Mouse (Mus musculus): ENCODE measurements at regions not wholly inside any gene's neighbourhood (a gene's known extent, or its start where the extent isn't known, plus 50 kb on each side); places are given as distances from the start of the nearest gene placed in this dataset.

DNA sequence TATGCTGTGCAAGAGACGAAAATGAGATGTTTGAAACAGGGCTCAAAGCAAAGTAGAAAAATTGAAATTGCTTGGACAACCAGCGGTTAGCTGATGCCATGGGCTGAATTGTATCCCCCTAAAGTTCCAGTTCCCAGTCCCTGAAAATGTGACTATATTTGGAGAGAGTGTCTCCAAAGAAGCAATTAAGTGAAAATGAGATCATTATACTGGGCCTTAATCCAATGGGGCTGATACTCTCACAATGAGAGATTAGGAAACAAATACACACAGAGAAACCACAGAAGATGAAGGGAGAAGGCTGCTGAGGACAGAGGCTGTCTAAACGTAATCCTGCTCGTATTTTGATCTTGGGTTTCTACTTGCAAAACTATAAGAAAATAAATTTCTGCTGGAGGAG, 402.1 kb upstream of the Id4 start:
- no peak for DNase-seq (ENCODE audit: low spot score in 2 of 2)

DNA sequence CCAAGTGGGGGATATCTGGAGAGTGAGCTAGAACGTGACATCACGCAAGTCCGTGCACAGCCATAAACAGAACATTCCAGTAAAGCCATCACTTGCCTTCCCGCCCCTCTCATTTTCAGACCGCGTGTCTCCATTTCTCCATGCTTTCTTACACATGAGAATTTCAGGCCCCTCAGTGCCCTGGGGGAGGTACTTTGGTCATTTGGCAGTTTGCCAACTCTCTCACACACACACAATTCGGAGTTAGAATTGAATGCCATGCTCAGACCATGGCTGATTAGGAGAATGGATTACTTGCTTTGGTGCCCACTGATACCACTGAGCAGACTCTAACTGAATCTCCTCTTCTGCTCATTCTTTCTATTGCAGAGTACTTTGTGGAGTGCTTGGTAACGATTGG, 400.7 kb upstream of the Id4 start:
- no peak for DNase-seq (ENCODE audit: low spot score in 2 of 2)

DNA sequence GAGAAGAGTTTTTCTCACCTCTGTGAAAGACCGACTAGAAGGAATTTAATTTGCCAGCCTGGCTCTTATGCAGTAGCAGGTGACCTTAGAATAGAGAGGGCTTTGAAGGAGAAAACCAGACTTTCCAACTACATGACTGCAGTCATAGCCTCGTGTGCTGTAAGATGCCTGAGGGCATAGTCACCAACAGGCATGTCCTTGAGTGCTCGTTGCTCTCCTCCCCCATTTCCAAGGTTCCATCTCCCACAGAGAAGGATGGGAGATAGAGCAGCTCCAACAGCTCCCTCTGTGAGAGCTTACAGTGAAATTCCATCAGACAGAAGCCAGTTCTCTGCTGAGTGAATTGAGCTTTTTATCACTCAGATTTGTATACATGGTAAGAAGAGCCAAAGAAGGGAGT, 398.1 kb upstream of the Id4 start:
- DNase-seq (ENCODE audit: low spot score in 2 of 2): no peak

DNA sequence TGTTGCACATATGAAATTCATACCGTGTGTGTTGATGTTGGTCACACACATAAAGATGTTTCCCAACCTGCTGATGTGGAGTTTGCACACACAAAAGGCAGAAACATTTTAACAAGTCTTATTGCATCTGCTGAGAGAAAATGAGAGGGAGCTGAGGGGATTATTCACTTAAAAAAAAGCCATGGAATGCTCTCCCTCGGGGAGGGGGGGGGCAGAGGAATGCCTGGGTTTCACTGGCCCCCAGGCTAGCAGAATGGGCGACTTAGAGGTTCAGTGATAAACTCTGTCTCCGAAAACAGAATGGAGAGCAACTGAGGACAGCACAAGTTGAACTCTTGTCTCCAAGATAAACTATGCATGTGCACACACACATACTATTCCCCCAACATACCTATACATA, 392.4 kb upstream of the Id4 start:
- DNase-seq (ENCODE audit: low spot score in 2 of 2): no peak

DNA sequence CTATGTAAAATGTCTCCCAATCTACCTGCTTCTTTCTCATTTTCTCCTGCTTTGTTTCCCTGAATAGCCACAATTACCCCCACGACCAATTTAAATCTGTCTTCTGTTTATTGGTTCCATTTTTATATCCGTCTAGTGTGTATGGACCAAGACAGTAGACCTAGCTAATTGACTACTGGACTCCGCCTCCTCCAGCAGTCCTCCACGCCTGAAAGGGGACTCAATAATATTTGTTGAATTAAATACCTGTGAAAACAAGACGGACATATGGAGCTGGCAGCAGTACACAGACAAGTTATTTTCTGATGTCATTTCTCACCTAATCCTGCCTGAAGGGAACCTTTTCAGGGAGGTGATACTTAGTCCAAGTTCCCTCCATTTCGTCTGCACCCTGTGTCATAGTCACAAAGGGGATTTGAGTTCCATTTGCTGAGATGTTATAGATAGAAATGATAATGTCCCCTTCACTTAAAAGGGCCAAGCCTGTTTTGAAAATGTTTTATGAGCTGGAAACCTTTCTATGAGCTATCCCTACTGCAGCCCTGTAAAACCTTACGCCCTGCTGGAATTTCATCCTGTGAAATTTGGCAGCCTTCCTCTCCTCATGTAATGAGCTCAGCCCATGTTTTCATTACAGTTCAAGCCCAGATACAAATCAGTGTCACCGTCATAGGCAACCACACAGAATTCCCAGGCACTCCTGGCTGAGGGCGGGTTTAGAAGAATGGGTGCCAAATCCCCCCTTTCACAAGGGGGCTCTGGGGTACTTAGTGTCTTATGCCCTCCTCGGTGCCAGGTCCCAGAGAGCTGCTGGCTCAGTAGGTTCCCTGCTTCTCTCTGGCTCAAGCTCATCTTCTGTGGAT, 391.1 kb upstream of the Id4 start:
- no peak for DNase-seq (ENCODE audit: low spot score in 2 of 2)

GRCm38 (mm10) chr13:47872645-47873044, 388.4 kb upstream of the Id4 start:
- DNase-seq (ENCODE audit: low spot score in 2 of 2): no peak

GRCm38 (mm10) chr13:47892569-47892968, 368.5 kb upstream of the Id4 start:
- DNase-seq (ENCODE audit: low spot score in 2 of 2): no peak

DNA sequence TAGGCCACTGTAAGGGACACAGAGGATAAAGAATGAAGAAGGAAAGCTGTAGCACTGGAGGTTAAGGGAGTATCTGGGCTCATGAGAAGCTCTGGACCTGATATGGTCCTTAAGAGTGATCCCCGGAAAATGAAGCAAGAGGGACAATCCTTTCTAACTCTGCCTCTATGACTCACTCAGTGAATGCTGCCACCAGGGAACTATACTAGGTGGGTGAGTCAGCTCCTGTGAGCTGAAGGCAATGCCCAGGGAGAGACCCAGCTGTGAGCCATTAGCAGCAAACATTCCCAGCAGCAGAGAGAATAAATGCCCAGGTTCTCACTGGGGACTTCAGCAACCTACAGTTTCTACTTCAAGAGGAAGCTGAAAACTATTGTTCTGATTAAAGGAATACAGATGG, 366.7 kb upstream of the Id4 start:
- peak; percentile 17 to 39 for DNase-seq (ENCODE audit: low spot score in 2 of 2)

DNA sequence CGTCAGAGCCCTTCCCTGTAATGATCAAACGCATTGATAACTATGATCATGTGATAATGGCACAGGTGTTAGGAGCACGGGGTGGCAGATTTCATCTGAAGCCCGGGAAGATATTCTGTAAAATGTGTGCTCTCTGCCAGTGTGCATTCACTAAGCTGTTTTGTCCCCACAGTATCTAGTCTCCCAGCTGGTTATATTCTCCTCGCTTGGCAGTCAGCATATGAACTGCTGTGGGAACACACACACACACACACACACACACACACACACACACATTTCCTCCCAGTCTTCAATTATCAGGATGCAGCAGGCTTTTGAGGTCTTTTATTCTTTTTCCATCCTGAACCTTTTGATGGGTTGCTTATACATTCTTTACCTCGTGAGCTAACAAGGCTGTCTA, 365.8 kb upstream of the Id4 start:
- no peak for DNase-seq (ENCODE audit: low spot score in 2 of 2)

DNA sequence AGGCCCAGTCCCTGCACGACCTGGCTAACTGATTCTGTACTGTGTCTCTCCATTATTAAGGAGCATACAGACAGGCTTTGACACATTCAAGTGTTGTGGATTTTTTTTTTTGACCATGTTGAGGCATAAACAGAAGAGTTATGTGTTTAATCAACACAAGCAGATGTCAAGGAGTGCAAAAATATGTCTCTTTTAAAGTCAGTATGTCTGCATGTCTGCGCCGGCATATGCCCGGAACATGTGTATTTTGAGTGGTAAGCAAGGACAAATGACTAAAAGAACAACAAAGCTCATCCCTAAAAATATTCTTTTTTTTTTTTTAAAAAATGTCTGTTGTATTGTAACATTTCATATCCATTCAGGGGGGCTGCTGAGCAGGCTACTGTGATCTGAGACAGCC, 364.4 kb upstream of the Id4 start:
- DNase-seq (ENCODE audit: low spot score in 2 of 2): no peak

DNA sequence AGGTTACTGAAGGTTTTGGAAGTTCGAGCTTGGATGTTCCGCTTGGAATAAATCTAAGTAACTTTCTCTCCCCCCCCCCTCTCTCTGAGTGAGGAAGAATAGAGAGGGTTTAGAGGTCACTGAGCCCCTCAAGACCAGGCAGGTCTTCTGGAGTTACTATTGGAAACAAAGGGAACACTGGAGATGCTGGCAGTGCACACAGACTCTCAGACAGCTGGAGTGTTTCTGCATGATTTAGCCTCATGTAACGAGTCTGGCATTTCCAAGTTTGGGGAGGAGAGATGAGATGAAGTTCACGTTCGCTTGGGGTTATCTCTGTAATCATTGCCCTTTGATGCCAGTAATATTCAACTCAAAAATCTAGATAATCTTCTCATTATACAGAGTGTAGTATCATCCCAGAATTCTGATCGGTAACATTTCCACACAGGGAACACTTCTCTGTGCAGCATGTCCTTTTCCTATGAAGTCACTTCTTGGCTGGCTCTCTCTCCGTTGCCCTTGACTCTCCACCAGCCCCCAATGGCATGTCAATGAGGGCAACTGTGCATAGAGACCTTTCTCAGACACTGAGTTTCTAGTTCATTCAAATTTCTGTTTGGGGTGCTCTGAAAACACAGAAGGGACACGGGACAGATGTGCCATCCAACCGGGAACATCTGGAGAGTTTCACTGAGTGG, 351.0 kb upstream of the Id4 start:
- DNase-seq (ENCODE audit: low spot score in 2 of 2): no peak

- no peak for DNase-seq (ENCODE audit: low spot score in 2 of 2)
These were observed 350.5 kb upstream of the Id4 start for GRCm38 (mm10) chr13:47910531-47910910.

- peak; percentile 75 to 79 for DNase-seq (ENCODE audit: low spot score in 2 of 2)
These were observed 344.6 kb upstream of the Id4 start for GRCm38 (mm10) chr13:47916456-47916855.

DNA sequence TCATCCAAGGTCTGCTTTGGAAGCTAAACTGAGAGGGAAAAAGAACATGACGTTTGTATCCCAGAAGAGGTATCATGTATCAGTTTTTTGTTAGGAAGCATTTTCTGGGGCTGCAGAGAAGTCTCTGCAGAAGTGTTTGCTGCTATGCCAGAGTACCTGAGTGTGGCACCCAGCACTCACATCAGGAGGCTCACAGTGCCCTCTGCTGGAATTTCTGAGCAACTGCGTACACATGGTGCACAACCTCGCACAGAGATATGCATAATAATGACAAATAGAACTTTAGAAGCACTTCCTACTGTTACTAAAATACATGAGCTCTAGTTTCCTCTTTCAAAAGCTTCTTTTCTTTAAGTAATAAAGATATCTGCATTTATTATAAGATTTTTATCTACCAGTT, 343.7 kb upstream of the Id4 start:
- DNase-seq (ENCODE audit: low spot score in 2 of 2): no peak

DNA sequence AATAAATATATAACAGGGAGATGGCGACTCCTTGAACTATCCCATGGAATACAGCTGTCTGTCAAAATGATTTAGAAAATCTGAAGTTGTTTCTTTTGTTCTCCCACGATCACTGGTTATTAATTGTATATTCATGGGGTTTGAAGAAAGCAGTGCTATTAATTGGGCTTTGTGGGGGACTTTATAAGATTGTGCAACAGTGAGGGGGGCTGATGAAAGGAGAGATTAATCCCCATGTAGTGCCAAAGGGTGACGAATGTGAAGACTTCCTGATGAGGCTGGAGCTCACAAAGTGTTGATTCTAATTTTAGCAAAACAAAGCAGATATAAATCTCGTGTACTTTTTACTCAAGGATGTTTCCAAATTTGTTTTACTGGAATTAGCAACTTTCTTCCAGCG, 340.0 kb upstream of the Id4 start:
- DNase-seq (ENCODE audit: low spot score in 2 of 2): no peak

DNA sequence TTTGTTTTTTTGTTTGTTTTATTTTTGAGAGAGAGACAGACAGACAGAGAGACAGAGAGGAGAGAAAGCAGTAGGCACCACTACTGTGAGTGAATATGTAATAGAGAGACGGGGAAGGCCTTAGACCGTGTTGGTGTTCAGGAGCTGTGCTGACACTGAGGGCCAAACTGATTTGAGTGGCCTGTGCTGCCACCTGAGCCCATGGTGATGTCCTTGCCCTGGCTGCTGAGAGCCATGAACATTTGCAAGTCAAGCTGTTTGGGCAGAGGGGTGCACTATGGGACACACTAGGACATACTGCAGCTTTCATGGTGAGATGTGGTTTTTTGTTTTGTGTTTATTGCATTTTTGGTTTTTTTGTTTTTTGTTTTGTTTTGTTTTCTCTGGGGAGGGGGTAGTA, 320.3 kb upstream of the Id4 start:
- no peak for DNase-seq (ENCODE audit: low spot score in 2 of 2)

DNA sequence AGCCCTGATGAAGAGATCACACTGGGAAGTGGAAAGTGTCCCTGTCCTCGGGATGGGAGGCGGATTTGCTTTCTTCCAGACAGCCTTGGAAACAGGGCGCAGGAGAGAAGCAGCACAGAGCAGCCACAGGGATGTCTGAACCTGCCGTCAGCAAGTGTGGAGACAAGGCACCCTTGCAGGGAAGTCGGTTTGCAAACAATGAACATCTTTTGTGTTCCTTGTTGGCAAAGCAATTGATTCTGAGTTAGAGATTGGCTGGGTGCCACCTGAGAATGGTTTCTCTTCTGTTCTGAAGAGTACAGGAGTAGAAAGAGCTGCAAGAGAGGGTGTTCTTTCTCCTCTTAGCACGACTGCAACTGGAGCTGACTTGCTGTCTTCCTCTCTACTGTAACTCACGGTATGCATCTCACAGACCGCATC, 318.6 kb upstream of the Id4 start:
- peak; percentile 45 to 46 for DNase-seq (ENCODE audit: low spot score in 2 of 2)

- no peak for DNase-seq (ENCODE audit: low spot score in 2 of 2)
These were observed 317.4 kb upstream of the Id4 start for GRCm38 (mm10) chr13:47943645-47944044.

- peak in 1 of 2 experiments; percentile 12 for DNase-seq (ENCODE audit: low spot score in 2 of 2)
These were observed 312.7 kb upstream of the Id4 start for GRCm38 (mm10) chr13:47948098-47948865.

GRCm38 (mm10) chr13:47950456-47950855, 310.6 kb upstream of the Id4 start:
- no peak for DNase-seq (ENCODE audit: low spot score in 2 of 2)

- peak in 1 of 2 experiments; percentile 29 for DNase-seq (ENCODE audit: low spot score in 2 of 2)
These were observed 310.0 kb upstream of the Id4 start for GRCm38 (mm10) chr13:47951043-47951442.

DNA sequence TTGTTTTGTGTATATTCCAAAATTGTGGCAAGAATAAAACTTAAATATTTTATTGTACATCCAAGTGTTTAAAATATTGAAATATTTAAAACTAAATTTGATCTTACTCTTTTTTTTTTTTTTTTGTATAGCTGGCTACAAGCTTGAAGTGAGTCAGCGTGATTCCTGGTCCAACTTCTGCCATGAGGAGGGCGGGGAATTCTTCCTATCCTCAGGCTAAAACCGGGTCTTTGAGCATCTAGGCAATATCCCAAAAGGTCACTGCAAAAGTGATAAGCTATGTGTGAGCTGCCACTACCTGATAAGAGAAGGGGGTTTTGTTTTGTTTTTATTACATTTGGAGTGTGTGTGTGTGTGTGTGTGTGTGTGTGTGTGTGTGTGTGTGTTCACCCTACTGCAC, 308.1 kb upstream of the Id4 start:
- DNase-seq (ENCODE audit: low spot score in 2 of 2): no peak

DNA sequence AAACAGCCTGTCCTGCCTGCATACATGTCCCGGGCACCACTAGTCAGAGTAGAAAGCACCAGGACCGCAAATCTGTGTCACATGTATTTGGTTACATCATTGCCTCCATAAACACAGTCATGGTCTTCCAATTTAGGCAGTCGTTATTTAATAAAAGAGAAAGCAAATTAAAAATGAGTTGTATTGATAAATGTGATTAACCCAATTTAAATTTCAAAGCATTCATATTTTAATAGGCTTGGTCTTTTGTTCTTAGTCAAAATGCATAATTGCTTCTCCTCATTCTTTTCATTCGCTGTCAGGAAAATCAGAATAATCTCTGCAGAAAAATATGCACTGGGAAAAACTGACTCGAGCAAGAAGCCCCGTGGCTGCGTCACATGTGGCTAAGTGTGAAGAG, 307.3 kb upstream of the Id4 start:
- no peak for DNase-seq (ENCODE audit: low spot score in 2 of 2)

All from right cerebral cortex, adult 2 months (tissue).